Mouse (Mus musculus) adrenal gland, postnatal 25 days (tissue): ENCODE results near the gene Tspan9. TPM values are rescaled to one million over a fixed set of nuclear protein-coding genes. Genes with fewer than 3 reads are reported as not detected.

Experiments
- DNase-seq: peaks from one replicate; pipeline ENCODE4 v3.0.0; 2021; ENCODE audit warnings: mixed read lengths
- microRNA-seq, 2 experiments: library from miRNA; unstranded; fragments of <30 nt; microRNA quantifications; one replicate each; pipeline ENCODE4 v1.2.0; 2021
- total RNA-seq: library from RNA; stranded (reverse); gene quantifications from 2 replicates; pipeline ENCODE4 v1.2.3, GENCODE M21; 2021

Gene Tspan9
- total RNA-seq, 1 experiment from 2014 or later = 46.6 TPM

DNA sequence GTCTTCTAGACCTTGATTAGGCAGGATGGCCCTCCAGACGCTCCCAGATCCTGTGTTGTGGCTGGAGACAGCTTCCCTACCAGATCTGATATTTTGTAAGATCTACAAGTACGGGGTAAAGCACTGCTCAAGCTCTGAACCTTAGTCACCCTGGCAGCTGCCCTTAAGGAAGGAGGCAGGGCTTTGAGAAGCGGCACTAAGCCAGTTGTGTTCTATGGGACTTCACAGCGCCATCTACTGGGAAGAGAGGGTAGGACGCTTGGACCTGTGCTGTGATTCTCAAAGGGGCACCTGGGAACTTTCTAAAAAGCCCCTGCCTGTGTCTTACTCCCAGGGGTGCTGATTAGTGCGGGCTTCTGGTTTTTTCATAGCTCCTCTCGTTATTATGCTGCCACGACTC, 222.7 kb downstream of the Tspan9 start:
- DNase-seq = peak; percentile 82

GRCm38 (mm10) chr6:127919491-127919890, 223.9 kb downstream of the Tspan9 start:
- peak; percentile 26 for DNase-seq

- no peak for DNase-seq
Observed at GRCm38 (mm10) chr6:127917712-127918111, 225.7 kb downstream of the Tspan9 start.

- DNase-seq = no peak
Observed at GRCm38 (mm10) chr6:127916993-127917392, 226.4 kb downstream of the Tspan9 start.

DNA sequence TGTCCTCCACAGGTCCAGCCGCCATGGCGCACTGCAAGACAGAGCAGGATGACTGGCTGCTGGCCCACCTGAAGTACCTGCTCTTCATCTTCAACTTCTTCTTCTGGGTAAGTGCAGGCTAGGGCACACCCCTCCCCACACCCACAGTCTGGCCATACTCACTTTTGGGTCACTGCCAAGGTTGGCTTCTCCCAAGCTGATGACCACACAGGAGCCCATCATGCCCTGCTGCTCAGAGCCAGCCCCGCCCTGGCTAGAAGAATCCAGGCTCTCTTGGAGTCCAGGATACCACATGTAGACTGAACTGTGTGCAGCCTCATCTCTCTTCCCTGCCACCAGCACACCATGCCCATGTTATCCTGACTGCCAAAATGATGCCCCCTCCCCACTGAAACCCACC, 230.5 kb downstream of the Tspan9 start:
- no peak for DNase-seq

GRCm38 (mm10) chr6:127911687-127912086, 231.7 kb downstream of the Tspan9 start:
- DNase-seq = no peak

Small RNAs within 50 kb of the gene (microRNA-seq; reads per million reads assigned to microRNA genes)
- 0 reads per million in 2 experiments for gene Gm26338

Other genes with a start within 250 kb of the Tspan9 start
- gene Tead4, start 157.2 kb upstream of the Tspan9 start, total RNA-seq = 1.0 and 2.4 TPM in 2 replicates
- gene Tulp3, start 212.3 kb upstream of the Tspan9 start, total RNA-seq = 53.8 and 54.2 TPM in 2 replicates
- gene Rhno1, start 219.3 kb upstream of the Tspan9 start, total RNA-seq = 24.3 and 25.6 TPM in 2 replicates
- gene Foxm1, start 219.4 kb upstream of the Tspan9 start, total RNA-seq = 7.0 and 12.1 TPM in 2 replicates
- not detected in 2 replicates for gene Tex52, start 231.9 kb upstream of the Tspan9 start, total RNA-seq
- not detected in 2 replicates for gene Gm44596, start 231.9 kb upstream of the Tspan9 start, total RNA-seq